Mouse (Mus musculus) ES-Bruce4 (cell line): ENCODE data around the gene Casz1.

ENCODE experiments used
- CTCF ChIP-seq: IDR thresholded peaks from one replicate; pipeline ENCODE4 v1.8.1; 2011; ENCODE audit warnings: low read depth, low read length
- POLR2A ChIP-seq: IDR thresholded peaks from one replicate; pipeline ENCODE4 v1.8.1; 2011; ENCODE audit warnings: low read length; ENCODE audit not compliant: insufficient read depth

DNA sequence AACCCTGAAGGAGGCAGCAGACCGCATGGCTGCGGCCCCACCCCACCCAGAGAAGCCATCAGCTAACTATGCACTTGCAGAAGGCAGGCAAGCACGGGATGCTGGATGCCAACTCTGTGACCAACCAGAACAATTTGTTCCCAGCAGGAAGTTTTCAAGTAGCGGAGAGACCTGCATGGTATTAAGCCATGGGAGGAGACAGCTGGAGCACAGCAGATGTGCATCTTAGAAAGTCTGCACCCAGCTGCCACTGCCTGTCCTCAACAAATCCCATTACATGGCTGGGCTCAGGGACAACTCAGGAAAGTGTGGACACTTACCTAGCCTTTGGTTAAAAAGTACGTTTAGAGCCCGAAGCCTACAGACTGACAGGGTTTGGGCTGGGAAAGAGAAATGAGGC is 178.0 kb downstream of the Casz1 start:
- TF ChIP-seq CTCF (no peak), POLR2A (no peak)
